Mouse (Mus musculus) ES-Bruce4 (cell line): ENCODE data around the gene Iffo1. TPM values are rescaled to one million over a fixed set of nuclear protein-coding genes. Genes with fewer than 3 reads are reported as not detected.

Experiments used
- H3K27ac ChIP-seq: 2 replicates; pipeline ENCODE4 v1.5.1; 2012; ENCODE audit warnings: low read length, inconsistent platforms; ENCODE audit not compliant: insufficient read depth
- H3K27me3 ChIP-seq: 2 replicates; pipeline ENCODE4 v1.6.1; 2012; ENCODE audit warnings: mild to moderate bottlenecking, low read length, inconsistent platforms; ENCODE audit not compliant: control insufficient read depth, poor library complexity, insufficient read depth, severe bottlenecking
- H3K36me3 ChIP-seq: 2 replicates; pipeline ENCODE4 v1.6.1; 2012; ENCODE audit warnings: inconsistent platforms, mild to moderate bottlenecking, low read length, moderate library complexity; ENCODE audit not compliant: control insufficient read depth, poor library complexity, insufficient read depth, severe bottlenecking
- H3K4me1 ChIP-seq: one replicate; pipeline ENCODE4 v1.8.1; 2011; ENCODE audit warnings: low read length; ENCODE audit not compliant: control insufficient read depth, insufficient read depth
- H3K4me3 ChIP-seq: 2 replicates; pipeline ENCODE4 v1.5.1; 2011; ENCODE audit warnings: low read depth, mild to moderate bottlenecking, low read length
- H3K9ac ChIP-seq: 2 replicates; pipeline ENCODE4 v1.6.1; 2012; ENCODE audit warnings: low read depth, mild to moderate bottlenecking, inconsistent platforms; ENCODE audit not compliant: poor library complexity, severe bottlenecking
- H3K9me3 ChIP-seq: replicated peaks from 2 replicates; pipeline ENCODE4 v1.6.1; 2012; ENCODE audit warnings: mild to moderate bottlenecking, low read length, inconsistent platforms; ENCODE audit not compliant: control insufficient read depth, poor library complexity, insufficient read depth, severe bottlenecking
- CTCF ChIP-seq: IDR thresholded peaks from one replicate; pipeline ENCODE4 v1.8.1; 2011; ENCODE audit warnings: low read depth, low read length
- EP300 ChIP-seq: IDR thresholded peaks from 2 replicates; pipeline ENCODE4 v1.6.1; 2011; ENCODE audit warnings: low read depth, low read length; ENCODE audit not compliant: insufficient read depth
- POLR2A ChIP-seq: IDR thresholded peaks from one replicate; pipeline ENCODE4 v1.8.1; 2011; ENCODE audit warnings: low read length; ENCODE audit not compliant: insufficient read depth
- polyA plus RNA-seq: library from polyadenylated mRNA; stranded (reverse); fragments of >200 nt; gene quantifications from 2 replicates; pipeline ENCODE4 v1.2.4, GENCODE M21; 2011; ENCODE audit warnings: low read depth; ENCODE audit not compliant: missing spikeins, insufficient read depth, insufficient read length

Iffo1 gene
- polyA plus RNA-seq, 1 experiment, result 8.3 TPM

DNA sequence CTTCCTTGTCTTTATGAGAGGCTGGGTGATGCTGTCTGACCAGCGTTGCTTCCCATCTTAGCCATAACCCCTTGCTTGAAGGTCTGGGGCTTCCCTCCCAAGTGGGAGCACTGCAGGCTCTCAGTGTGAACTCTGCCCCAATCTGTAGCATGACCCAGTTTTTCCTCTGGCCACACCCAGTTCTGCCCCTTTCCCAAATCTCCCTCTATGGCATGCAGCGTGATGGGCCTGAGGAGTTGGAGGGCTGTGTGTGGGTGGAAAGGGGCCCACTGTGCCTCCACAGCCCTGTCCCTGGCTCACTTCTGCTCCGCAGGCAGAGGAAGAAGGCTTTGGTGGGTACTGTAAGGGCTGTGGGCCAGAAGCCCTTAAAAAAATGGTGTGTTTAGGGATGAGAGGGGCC lies 46.5 kb upstream of the Iffo1 start:
- TF ChIP-seq CTCF (no peak), EP300 (no peak), POLR2A (no peak)
- H3K9me3 ChIP-seq, result no peaks in the 10 kb centered on the region
- no peak overlapping the region for H3K4me3 ChIP-seq
- H3K27me3 ChIP-seq, result no peaks in the 10 kb centered on the region
- no peak overlapping the region for H3K27ac ChIP-seq
- no peak overlapping the region for H3K9ac ChIP-seq
- no peaks in the 10 kb centered on the region for H3K4me1 ChIP-seq
- peaks cover 43% of the 10 kb centered on the region for H3K36me3 ChIP-seq

DNA sequence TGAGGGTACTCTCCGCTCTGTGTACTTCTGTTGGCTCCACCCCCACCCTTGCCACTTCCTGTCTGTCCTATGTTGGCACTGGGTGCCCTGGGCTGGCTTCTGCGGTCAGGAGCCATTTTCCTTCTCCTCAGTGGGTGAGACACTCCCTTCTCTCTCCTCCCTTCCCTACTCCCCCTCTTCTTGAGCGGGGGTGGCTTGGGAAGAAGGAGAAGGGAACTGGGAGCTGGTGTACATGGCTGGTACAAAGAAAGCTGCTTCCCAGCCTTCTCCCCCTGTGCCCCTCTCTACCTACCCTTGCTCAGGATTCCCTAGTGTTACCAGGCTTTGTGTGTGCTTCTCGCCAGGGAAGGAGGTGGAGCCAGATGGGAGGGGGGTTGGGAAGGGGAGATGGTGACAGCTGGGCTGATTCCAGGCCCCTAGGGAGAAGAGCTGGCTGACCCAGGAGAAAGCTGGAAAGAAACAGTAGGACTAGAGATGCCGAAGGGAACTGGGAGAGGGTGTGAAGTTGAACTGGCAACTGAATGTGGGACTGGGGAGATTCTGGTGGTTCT lies 45.5 kb upstream of the Iffo1 start:
- Histone ChIP-seq H3K27ac (no peak overlapping the region), H3K36me3 (peaks cover 50% of the 10 kb centered on the region), H3K4me3 (no peak overlapping the region), H3K27me3 (no peaks in the 10 kb centered on the region), H3K9ac (no peak overlapping the region), H3K4me1 (no peaks in the 10 kb centered on the region), H3K9me3 (no peaks in the 10 kb centered on the region)
- no peak for TF ChIP-seq EP300
- TF ChIP-seq CTCF, result no peak
- TF ChIP-seq POLR2A, result no peak

DNA sequence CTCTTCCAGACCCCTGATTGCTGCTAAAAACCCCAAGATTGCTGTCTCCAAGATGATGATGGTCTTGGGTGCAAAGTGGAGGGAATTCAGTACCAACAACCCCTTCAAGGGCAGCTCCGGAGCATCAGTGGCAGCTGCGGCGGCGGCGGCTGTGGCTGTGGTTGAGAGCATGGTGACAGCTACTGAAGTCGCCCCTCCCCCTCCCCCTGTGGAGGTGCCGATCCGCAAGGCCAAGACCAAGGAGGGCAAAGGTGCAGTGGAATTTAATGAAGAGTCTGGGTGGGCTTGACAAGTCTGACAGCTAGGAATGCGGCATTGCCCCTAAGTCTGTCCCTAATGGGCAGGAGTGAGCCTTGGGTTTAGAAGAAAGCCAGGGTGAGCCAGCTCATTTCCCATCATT lies 43.6 kb upstream of the Iffo1 start:
- H3K36me3 ChIP-seq, result peaks cover 66% of the 10 kb centered on the region
- no peak overlapping the region for H3K4me3 ChIP-seq
- no peak for TF ChIP-seq EP300
- TF ChIP-seq CTCF, result no peak
- TF ChIP-seq POLR2A, result no peak
- H3K9ac ChIP-seq, result no peak overlapping the region
- no peaks in the 10 kb centered on the region for H3K27me3 ChIP-seq
- no peaks in the 10 kb centered on the region for H3K9me3 ChIP-seq
- H3K27ac ChIP-seq, result no peak overlapping the region
- H3K4me1 ChIP-seq, result no peaks in the 10 kb centered on the region

DNA sequence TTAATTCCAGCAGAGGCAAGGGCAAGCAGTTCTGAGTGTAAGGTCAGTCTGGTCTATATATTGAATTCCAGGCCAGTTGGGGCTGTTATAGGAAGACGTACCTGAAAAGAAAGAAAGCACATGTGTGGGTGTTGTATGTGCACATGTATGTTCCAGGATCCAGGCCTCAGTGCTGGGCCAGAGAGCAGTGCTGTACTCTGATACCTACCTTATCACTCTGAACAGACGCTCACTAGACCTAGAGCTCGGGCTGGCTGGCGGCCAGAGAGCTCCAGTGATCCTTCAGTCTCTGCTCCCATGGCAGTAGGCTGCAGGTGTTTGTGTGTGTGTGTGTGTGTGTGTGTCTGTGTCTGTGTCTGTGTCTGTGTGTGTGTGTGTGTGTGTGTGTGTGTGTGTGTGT lies 40.8 kb upstream of the Iffo1 start:
- H3K9me3 ChIP-seq, result no peaks in the 10 kb centered on the region
- peaks cover 82% of the 10 kb centered on the region for H3K36me3 ChIP-seq
- H3K27me3 ChIP-seq, result no peaks in the 10 kb centered on the region
- H3K27ac ChIP-seq, result no peak overlapping the region
- TF ChIP-seq EP300 (no peak), POLR2A (no peak), CTCF (no peak)
- no peak overlapping the region for H3K9ac ChIP-seq
- H3K4me1 ChIP-seq, result no peaks in the 10 kb centered on the region
- no peak overlapping the region for H3K4me3 ChIP-seq

DNA sequence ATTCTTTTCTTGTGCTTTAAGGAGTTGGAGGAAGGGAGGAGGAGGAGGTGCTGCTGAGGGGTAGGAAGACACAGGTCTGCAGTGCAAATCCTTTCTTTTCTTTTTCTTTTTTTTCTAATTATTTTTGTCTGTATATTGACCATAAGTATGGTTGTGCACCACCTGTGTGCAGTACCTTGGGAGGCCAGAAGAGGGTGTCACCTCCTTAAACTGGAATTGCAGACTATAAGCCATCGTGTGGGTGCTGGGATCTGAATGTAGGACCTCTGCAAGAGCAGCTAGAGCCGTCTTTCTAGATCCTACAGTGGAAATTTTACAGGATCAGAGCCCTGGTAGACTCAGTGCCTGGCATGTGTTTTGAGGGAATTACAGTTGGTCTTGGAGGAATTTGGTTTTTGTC lies 37.3 kb upstream of the Iffo1 start:
- Histone ChIP-seq H3K9me3 (no peaks in the 10 kb centered on the region), H3K27me3 (no peaks in the 10 kb centered on the region), H3K4me1 (no peaks in the 10 kb centered on the region), H3K36me3 (peaks cover 87% of the 10 kb centered on the region), H3K9ac (no peak overlapping the region), H3K27ac (no peak overlapping the region), H3K4me3 (no peak overlapping the region)
- TF ChIP-seq EP300 (no peak), CTCF (no peak)

DNA sequence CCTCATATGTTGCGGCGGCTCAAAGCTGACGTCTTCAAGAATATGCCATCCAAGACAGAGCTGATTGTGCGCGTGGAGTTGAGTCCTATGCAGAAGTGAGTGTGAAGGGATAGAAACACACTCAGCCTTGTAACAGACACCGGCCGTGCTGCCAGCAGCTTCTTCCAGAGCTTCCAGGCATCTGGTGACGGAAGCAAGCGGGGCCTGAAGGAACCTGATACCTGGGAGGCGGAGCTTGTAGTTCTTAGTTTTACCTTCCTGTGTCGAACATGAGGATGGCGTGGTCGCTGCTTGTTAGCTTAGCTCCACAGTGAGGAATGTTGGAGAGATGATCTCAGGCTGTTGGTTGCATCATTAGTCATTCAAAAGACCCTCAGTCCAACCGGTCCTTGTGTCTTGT lies 35.7 kb upstream of the Iffo1 start:
- Histone ChIP-seq H3K27me3 (no peaks in the 10 kb centered on the region), H3K9me3 (no peaks in the 10 kb centered on the region), H3K4me3 (no peak overlapping the region), H3K27ac (no peak overlapping the region), H3K36me3 (peaks cover 92% of the 10 kb centered on the region), H3K9ac (no peak overlapping the region), H3K4me1 (no peaks in the 10 kb centered on the region)
- TF ChIP-seq POLR2A, result no peak
- no peak for TF ChIP-seq EP300
- no peak for TF ChIP-seq CTCF
